11 mouse cellular contexts compared by ENCODE assay signal in genomic region chrX:12132541-12133177, GRCm38 (mm10). TPM values are rescaled to one million over a fixed set of nuclear protein-coding genes. Genes with fewer than 3 reads are reported as not detected.
DNase-seq lines count a peak whose midpoint lies in the region; ATAC-seq and TF ChIP-seq lines count a peak whose summit lies in the region.
"Had no signal": no experiment of that assay in that cellular context is flagged by ENCODE, and none has a peak within 500 bp of the region (broad histone marks: within the 10 kb centered on the region; RNA-seq: fewer than 3 reads in every experiment).

No protein-coding gene starts in this region.

- H3K4me1 ChIP-seq in heart, embryonic 12.5 days (replicated peaks), result peaks cover 57% of the 10 kb centered on the region
- H3K4me1 ChIP-seq in thymus, adult 2 months (replicated peaks; ENCODE audit: control insufficient read depth, insufficient read depth, low read length), result peaks cover 35% of the 10 kb centered on the region
- peaks cover 28% of the 10 kb centered on the region for H3K4me1 ChIP-seq in limb, embryonic 14.5 days (ENCODE audit: control insufficient read depth, insufficient read depth, low read length)

- no peak for ATAC-seq in heart, embryonic 12.5 days (ENCODE audit: insufficient number of reproducible peaks, low FRiP score)
- no peak for ATAC-seq in limb, embryonic 14.5 days (ENCODE audit: low FRiP score, low read depth)

- DNase-seq in heart, postnatal 36 days, result no peak
- DNase-seq in thymus, adult 2 months, result peak; percentile 1
- no peak for DNase-seq in thymus, adult 18-20 months
- DNase-seq in limb, embryonic 14.5 days (ENCODE audit: low spot score), result no peak
- no peak for DNase-seq in left cerebral cortex, adult 8-10 months (ENCODE audit: low spot score in 2 of 2)
- DNase-seq in urinary bladder, postnatal 14 days (ENCODE audit: low spot score), result no peak
- DNase-seq in thymus, postnatal 36 days, result no peak
- DNase-seq: right cerebral cortex, postnatal 4 days had no signal

- H3K4me2 ChIP-seq in heart, embryonic 12.5 days, result peak overlapping the region; percentile 86
- H3K4me2 ChIP-seq in limb, embryonic 14.5 days (replicated peaks; ENCODE audit: low read depth, low read length, severe bottlenecking), result peak overlapping the region; percentile 73

- H3K27me3 ChIP-seq in heart, embryonic 12.5 days (replicated peaks), result peaks cover 94% of the 10 kb centered on the region
- H3K27me3 ChIP-seq in thymus, adult 2 months (ENCODE audit: control insufficient read depth, insufficient read depth, low read length), result no peaks in the 10 kb centered on the region
- peaks cover 40% of the 10 kb centered on the region for H3K27me3 ChIP-seq in limb, embryonic 14.5 days (ENCODE audit: control insufficient read depth, insufficient read depth, low read length)

- 23% methylated on average over 8 of the region's 8 CpGs for WGBS in heart, embryonic 12.5 days
- WGBS in thymus, adult 2 months, result 84% methylated on average over 8 of the region's 8 CpGs
- 36% methylated on average over 8 of the region's 8 CpGs for WGBS in limb, embryonic 14.5 days

- peak overlapping the region; percentile 88 for H3K27ac ChIP-seq in heart, embryonic 12.5 days (ENCODE audit: poor library complexity, severe bottlenecking)
- H3K27ac ChIP-seq in thymus, adult 2 months (ENCODE audit: control insufficient read depth, insufficient read depth, low read length), result no peak overlapping the region
- H3K27ac ChIP-seq in limb, embryonic 14.5 days (replicated peaks; ENCODE audit: low read depth, low read length), result no peak overlapping the region
- H3K27ac ChIP-seq: macrophage had no signal

- H3K9me3 ChIP-seq in heart, embryonic 12.5 days (replicated peaks), result no peaks in the 10 kb centered on the region
- H3K9me3 ChIP-seq in limb, embryonic 14.5 days (ENCODE audit: control insufficient read depth, low read length), result no peaks in the 10 kb centered on the region
- H3K9me3 ChIP-seq: G1E had no signal

- intact Hi-C loops in heart, postnatal 36 days (cut with DNase I), result loop anchor here (2.0 to 10.0 kb wide), 4 partner anchors 44 to 470 kb away; no protein-coding TSS in a partner anchor

- no peak for TF ChIP-seq CTCF in thymus, adult 2 months (IDR thresholded peaks at IDR 0.05; ENCODE audit: borderline replicate concordance, control insufficient read depth, extremely low read depth, insufficient read depth, low read length, poor library complexity)

- no peak overlapping the region for H3K9ac ChIP-seq in heart, embryonic 12.5 days
- no peak overlapping the region for H3K9ac ChIP-seq in limb, embryonic 14.5 days (ENCODE audit: low read depth, low read length, severe bottlenecking)

- no peak overlapping the region for H3K4me3 ChIP-seq in heart, embryonic 12.5 days
- no peak overlapping the region for H3K4me3 ChIP-seq in thymus, adult 2 months (ENCODE audit: control insufficient read depth, insufficient read depth, low read length)
- H3K4me3 ChIP-seq in limb, embryonic 14.5 days (replicated peaks; ENCODE audit: low read length), result no peak overlapping the region

- TF ChIP-seq POLR2A in thymus, adult 2 months (IDR thresholded peaks at IDR 0.05; ENCODE audit: control insufficient read depth, extremely low read depth, insufficient read depth, low read length, poor library complexity), result no peak
- TF ChIP-seq POLR2A in limb, embryonic 14.5 days (IDR thresholded peaks at IDR 0.05; ENCODE audit: borderline replicate concordance, extremely low read depth, insufficient read depth, insufficient read length), result no peak

- H3K36me3 ChIP-seq in heart, embryonic 12.5 days, result no peaks in the 10 kb centered on the region
- no peaks in the 10 kb centered on the region for H3K36me3 ChIP-seq in thymus, adult 2 months (ENCODE audit: control insufficient read depth, insufficient read depth, low read length)
- no peaks in the 10 kb centered on the region for H3K36me3 ChIP-seq in limb, embryonic 14.5 days (ENCODE audit: control insufficient read depth, insufficient read depth, low read length)
- H3K36me3 ChIP-seq: G1E had no signal

RNA-seq across cellular contexts. Expression of gene Bcor, which starts 27.5 kb away (rescaled TPM):
- 20.3 and 23.4 TPM in 2 replicates for polyA plus RNA-seq in heart, embryonic 12.5 days (2016; fragmentation: Nextera tagmentation; extraction: Ambion mirVana)
- total RNA-seq in heart, postnatal 36 days (2021), result 10 to 100 TPM; 20.0 to 25.9 TPM
- 30.6 and 37.7 TPM in 2 replicates for polyA plus RNA-seq in thymus, adult 2 months (2012; rRNA removed)
- 20.0 and 22.5 TPM in 2 replicates for polyA plus RNA-seq in limb, embryonic 14.5 days (2012; rRNA removed)
- 17.0 and 18.1 TPM in 2 replicates for polyA plus RNA-seq in limb, embryonic 14.5 days (2014; fragmentation: Nextera tagmentation; extraction: Ambion mirVana)
- total RNA-seq in left cerebral cortex, adult 8-10 months (2022), result 10 to 100 TPM; 27.1 to 32.2 (median 27.4) TPM
